Mouse (Mus musculus) adrenal gland, postnatal 25 days (tissue): Measurements from ENCODE around the gene Boll. TPM values are rescaled to one million over a fixed set of nuclear protein-coding genes. Genes with fewer than 3 reads are reported as not detected.
"Not testable (repeated sequence)": the region's sequence is repeated elsewhere in the genome, so short reads cannot be mapped to it uniquely, and the experiment has no call there.

Experiments used
- DNase-seq: peaks from one replicate; pipeline ENCODE4 v3.0.0; 2021; ENCODE audit warnings: mixed read lengths
- long read RNA-seq: library from polyadenylated mRNA; stranded (forward); transcript quantifications from one replicate; pipeline ENCODE4 v2.0.0, GENCODE M21; 2021
- total RNA-seq: library from RNA; stranded (reverse); gene quantifications from 2 replicates; pipeline ENCODE4 v1.2.3, GENCODE M21; 2021

Gene Boll
- total RNA-seq = 0.70 TPM in 1 of 2 replicates, not detected in the other
- long read RNA-seq = 0 reads

DNA sequence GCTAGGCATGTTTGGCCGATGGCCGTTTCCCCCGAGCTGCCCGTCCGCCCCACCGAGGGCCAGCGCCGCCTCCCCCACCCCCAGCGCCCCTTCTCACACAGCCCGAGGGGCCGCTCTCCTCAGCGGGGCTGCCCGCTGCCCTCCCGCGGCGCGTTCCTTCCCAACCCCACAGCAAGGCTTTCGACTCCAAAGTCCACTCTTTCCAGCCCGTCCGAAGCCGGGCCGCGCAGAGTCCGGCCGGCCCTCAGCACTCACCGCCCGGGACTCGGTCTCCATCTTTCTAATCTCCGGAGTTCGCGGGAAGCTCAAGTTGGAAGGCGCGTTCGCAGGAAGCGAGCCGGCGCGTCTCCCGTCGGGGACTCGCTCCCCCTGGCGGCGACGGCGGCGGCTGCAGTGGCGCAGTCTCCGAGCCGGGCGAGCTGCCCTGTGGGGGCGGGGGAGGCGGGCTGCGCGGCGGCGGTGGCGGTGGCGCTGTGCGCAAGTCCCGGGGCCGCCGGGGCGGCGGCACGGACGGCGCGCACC lies at the start of gene Boll:
Boll (minus strand) TSS at position 426 of the 522 bp plus-strand sequence.
- DNase-seq = peak; percentile 86

DNA sequence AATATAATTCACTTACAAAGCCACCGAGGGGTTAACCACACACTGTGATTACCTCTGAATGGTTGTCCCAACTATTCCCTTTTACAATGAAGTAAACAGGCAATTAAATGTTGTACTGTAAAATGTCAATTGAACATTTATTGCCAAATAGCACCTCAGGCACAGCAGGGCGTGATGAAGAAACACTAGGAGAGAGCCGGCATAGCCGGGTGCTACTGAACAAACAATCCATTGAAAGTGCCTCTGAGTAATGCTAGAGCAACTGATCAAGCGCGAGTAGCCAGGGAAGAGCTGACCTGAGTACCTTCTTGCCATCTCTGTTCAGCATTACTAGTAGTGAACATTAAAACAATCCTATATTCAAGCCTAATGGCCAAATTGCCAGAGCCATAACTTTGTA lies 49.3 kb upstream of the Boll start:
- DNase-seq = no peak

GRCm38 (mm10) chr1:55411079-55411478 lies 47.8 kb upstream of the Boll start:
- no peak for DNase-seq

DNA sequence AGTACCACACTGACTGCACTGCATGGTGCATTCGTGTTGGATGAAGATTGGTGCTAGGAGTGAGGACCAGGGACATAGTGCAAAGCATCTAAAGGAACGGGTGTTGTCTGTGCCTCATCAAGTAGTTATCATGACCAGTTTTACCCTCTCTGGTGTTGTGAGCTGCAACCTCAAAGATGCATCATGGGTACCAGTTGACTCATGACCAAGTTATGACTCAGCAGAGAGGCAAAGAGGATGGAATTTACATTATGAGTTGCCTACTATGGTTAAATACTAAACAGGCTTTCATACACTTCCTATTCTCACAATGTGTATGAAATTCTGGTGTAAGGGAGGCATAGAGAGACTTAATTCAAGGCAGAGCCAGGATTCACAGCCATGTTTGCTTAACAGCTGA lies 47.4 kb upstream of the Boll start:
- DNase-seq = no peak

DNA sequence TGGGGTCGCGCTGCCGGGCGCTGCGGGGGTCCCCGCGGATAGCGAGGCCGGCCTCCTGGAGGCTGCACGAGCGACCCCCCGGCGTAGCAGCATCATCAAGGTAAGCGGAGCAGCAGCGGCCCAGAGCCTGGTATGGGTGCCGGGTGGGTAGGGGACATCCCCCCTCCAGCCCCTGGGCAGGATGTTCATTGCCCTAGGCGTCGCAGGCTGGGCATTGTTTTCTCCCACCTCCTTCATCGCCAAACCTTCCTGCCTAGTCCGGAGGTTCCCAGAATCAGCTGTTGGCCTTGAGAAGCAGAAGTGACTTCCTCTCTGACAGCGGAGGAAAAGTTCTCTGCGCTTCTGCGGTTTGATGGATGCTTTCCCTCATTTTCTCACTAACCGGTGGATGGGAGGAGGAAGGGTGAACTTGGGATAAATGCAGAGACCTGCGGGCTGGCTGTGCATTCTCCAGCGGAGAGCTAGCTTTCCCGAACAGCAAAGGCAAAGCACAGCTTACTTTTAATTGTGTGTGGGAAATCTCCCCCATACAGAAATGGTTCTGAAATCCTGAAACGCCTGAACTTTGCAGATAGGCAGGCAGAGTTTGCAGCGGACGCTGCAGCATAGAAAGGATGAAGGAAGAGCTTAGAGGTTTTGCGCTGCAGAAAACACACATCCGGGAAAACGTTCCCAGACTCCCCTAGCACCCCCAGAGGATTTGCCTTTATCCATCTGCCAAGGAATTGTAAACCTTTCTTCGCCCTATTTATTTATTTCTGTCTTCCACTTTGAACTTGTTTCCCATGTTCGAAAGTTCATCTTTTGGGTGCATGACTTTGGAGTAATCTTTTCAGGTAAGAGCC lies 43.5 kb upstream of the Boll start:
- peak; percentile 5 for DNase-seq

DNA sequence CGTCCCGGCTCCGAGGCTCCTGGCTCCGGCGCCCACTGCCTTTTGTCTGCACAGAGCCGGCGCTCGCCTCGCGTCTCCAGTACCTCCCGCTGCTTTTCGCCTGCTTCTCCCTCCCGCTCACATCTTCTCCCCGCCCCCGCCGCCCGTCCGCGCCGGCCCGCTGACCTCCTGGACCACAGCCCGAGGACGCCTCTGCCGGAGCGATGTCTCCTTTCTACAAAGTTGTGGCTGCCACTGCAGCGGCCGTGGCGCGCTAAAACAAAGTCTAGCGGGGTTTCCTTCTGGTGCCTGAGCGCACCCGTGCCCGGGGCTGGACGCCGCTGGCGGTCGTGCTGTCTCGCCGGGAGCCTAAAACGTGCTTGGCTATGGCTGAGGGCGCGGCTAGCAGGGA lies 42.7 kb upstream of the Boll start:
- peak; percentile 81 for DNase-seq

- DNase-seq = peak; percentile 97
Observed at GRCm38 (mm10) chr1:55405272-55406022, 42.2 kb upstream of the Boll start, which contains the start of gene Plcl1. Gene Plcl1 (plus strand): TSS chr1:55405921.

- DNase-seq = no peak
Observed at GRCm38 (mm10) chr1:55404439-55404838, 41.2 kb upstream of the Boll start.

DNA sequence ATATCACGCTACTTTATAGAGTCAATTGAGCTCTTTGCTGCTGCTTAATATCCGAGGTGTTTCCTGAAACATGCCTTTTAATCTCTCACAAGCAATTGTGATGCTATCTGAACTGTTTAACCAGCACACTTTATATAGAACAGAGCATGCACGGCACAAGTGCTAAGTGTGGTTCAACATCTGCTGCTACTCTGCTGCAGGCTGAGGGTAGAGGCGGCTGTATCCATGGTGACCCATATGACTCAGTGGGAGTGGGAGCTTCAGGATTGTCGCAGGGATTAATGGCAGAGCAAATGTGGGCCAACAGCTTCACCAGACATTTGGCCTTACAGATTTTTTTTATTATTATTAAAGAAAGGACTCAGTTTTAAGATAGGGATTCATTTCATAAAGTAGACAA lies 36.6 kb upstream of the Boll start:
- DNase-seq = no peak

- peak; percentile 88 for DNase-seq
Observed at GRCm38 (mm10) chr1:55383114-55383773, 20.0 kb upstream of the Boll start.

DNA sequence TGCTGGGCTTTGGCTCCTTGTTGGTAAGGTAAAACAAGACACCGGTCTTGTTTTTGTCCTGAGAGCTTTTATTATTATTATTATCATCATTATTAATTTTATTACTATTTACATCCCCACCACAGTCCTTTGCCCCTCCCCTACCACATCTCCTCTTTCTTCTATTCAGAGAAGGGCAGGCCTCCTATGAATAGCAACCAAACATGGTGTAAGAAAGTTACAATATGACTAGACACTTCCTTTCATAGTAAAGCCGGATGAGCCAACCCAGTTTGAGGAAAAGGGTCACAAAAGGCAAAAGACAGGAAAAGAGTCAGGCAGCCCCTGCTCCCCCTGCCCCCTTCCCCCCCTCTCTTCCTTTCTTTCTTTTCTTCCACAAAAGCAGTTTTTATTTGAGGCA lies 17.3 kb upstream of the Boll start:
- no peak for DNase-seq

GRCm38 (mm10) chr1:55372626-55373025 lies 9.4 kb upstream of the Boll start:
- DNase-seq = no peak

- DNase-seq = peak; percentile 50
Observed at GRCm38 (mm10) chr1:55363586-55363985, 317 bp upstream of the Boll start.

DNA sequence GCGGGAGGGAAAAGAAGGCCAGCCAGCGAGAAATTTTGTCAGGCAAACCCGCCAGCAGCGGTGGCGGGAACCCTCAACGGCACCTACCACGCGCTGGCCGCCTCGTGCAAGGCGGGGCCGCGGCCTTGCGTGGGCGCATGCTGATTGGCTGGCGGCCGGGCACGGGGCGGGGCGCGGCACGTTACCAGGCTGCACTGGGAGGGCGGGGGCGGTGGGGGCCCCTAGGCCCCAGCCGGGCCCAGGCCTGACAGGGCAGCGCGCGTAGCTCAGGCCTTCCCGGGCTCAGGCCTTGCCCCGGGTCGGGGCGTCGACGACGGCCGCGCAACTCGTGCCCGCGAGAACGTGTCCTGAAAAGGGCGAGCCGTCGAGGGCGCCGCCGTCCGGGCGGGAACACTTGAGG lies 635 bp downstream of the Boll start:
- DNase-seq = no peak

- not testable (repeated sequence) for DNase-seq
Observed at GRCm38 (mm10) chr1:55351914-55352313, 11.4 kb downstream of the Boll start.

DNA sequence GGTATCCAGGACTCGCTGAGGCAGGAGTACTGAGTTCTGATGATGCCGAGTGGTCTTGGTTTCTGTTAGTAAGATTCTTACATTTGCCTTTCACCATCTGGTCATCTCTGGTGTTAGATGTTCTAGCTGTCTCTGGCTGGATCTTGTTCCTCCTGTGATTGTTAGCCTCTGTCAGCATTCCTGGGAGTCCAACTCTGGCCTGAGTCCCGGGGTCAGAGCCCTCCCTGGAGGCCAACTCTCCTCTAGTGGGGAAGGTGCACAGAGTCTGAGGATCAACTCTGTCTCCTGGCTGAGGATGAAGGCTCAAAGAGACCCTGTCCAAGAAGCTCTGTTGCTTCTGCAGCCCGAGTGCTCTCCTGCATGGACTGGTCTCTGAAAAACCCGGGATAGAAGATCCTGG lies 37.8 kb downstream of the Boll start:
- DNase-seq = not testable (repeated sequence)

DNA sequence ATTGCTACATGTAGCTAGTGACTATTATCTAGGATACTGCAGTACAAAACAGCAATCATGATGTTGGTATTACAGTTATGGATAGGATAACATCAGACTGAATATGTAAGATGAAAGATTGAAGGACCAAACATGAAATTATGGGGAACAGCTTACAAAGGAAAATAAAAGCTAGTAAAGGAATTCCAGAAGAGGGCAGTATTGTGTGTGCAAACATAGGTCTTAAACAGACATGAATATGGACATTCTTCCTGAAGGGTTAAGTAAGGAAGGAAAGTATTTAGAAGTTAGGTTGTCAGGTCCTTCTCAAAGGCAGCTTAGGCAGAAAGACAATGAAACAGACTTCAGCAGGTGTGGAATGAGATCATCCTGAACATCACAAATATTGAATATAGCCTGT lies 62.2 kb downstream of the Boll start:
- DNase-seq = no peak

GRCm38 (mm10) chr1:55279081-55279480 lies 84.2 kb downstream of the Boll start:
- DNase-seq = no peak

GRCm38 (mm10) chr1:55265447-55265846 lies 97.8 kb downstream of the Boll start:
- no peak for DNase-seq

DNA sequence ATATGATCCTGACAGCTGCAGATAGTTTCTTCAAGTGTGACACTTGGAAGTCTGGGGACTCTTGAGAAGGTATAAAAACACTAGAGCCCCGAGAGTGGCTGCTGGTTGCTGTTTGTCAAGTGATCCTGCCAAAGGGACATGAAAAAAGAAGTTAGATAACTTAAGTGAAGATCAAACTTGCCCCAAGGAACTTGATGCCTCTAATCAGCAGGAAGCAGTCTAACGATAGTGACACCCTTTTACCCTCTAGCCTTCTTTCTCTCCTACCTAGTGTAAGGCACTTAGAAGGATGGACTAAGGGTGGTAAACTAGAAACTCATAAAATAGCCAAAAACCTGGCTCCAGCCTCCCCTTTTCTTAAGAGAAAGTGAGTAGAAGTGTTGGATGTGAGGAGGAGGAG lies 98.9 kb downstream of the Boll start:
- DNase-seq = no peak

DNA sequence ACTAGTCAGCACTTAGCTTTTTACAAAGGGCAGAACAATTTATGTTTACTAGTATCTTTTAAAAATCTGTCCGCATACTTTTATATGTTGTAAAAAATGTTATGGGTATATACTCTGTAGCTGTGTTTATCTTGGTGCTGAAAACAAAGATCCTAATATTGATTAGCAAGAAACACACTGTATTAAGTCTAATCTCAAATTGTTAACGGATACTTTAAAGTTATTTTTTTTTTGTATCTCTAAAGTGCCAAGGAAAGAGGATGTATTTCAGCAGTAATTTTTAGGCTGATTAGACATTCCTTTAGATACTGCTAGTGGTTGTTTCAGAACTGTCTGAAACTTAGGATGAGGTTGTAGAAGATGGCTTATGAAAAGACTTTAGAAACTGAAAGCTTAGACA lies 116.9 kb downstream of the Boll start:
- no peak for DNase-seq

DNA sequence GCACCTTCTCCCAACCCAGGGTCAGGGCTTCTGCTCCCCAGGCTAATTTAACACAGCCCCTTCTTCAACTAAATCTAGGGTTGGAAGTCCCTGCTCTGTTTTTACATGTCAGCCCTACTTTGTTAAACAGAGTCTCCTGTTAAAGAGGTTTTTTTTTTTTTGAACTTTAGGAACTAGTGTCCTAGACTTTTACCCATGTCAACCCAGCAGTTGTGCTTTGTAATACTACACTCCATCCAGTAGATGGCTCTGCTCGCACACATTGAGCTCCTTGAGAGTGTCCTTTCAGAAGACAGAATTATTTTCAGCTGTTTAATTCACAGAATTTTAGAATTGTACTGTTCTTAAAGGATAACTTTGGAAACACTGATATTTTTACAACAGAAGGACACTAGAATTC lies 124.0 kb downstream of the Boll start:
- no peak for DNase-seq

- DNase-seq = no peak
Observed at GRCm38 (mm10) chr1:55238496-55238895, 124.8 kb downstream of the Boll start.
